Mouse (Mus musculus): Measurements from ENCODE around the gene Lifr. TPM values are rescaled to one million over a fixed set of nuclear protein-coding genes. Genes with fewer than 3 reads are reported as not detected.

The Lifr gene
- total and polyA plus RNA-seq, 2 experiments from 2014 or later = 14.9 to 24.0 TPM

GRCm38 (mm10) chr15:7051666-7052065 is 38.7 kb upstream of the Lifr start:
- Histone ChIP-seq H3K4me2 (ENCODE audit: low read depth, low read length) (no peak overlapping the region), H3K36me3 (replicated peaks; ENCODE audit: control insufficient read depth, insufficient read depth, low read length) (no peaks in the 10 kb centered on the region), H3K4me1 (ENCODE audit: control insufficient read depth, insufficient read depth) (peaks cover 17% of the 10 kb centered on the region; the same call in 1 of the 2 replicates), H3K27ac (ENCODE audit: low read depth) (no peak overlapping the region), H3K4me3 (ENCODE audit: low read depth, low read length) (no peak overlapping the region), H3K27me3 (ENCODE audit: control insufficient read depth, insufficient read depth, low read length) (no peaks in the 10 kb centered on the region), H3K9me3 (replicated peaks; ENCODE audit: control insufficient read depth, low read length) (no peaks in the 10 kb centered on the region), H3K9ac (replicated peaks; ENCODE audit: low read depth, low read length) (no peak overlapping the region)
- ATAC-seq (ENCODE audit: insufficient read depth, low read depth) (no peak), DNase-seq (ENCODE audit: low spot score) (no peak)
- 43% methylated on average over 2 of the region's 2 CpGs for WGBS
- no peak for TF ChIP-seq CTCF (IDR thresholded peaks at IDR 0.05; ENCODE audit: low read depth)
- TF ChIP-seq EP300 (IDR thresholded peaks at IDR 0.05; ENCODE audit: low read depth) = no peak

GRCm38 (mm10) chr15:7052117-7052516 is 38.3 kb upstream of the Lifr start:
- Histone ChIP-seq H3K4me1 (ENCODE audit: control insufficient read depth, insufficient read depth) (peaks cover 17% of the 10 kb centered on the region; the same call in 1 of the 2 replicates), H3K36me3 (replicated peaks; ENCODE audit: control insufficient read depth, insufficient read depth, low read length) (no peaks in the 10 kb centered on the region), H3K9me3 (replicated peaks; ENCODE audit: control insufficient read depth, low read length) (no peaks in the 10 kb centered on the region), H3K27me3 (ENCODE audit: control insufficient read depth, insufficient read depth, low read length) (no peaks in the 10 kb centered on the region), H3K9ac (replicated peaks; ENCODE audit: low read depth, low read length) (no peak overlapping the region), H3K4me3 (ENCODE audit: low read depth, low read length) (no peak overlapping the region), H3K4me2 (ENCODE audit: low read depth, low read length) (no peak overlapping the region), H3K27ac (ENCODE audit: low read depth) (no peak overlapping the region)
- DNase-seq (ENCODE audit: low spot score) (no peak), ATAC-seq (ENCODE audit: insufficient read depth, low read depth) (no peak)
- 74% methylated on average over 2 of the region's 2 CpGs for WGBS
- TF ChIP-seq EP300 (IDR thresholded peaks at IDR 0.05; ENCODE audit: low read depth) (no peak), CTCF (IDR thresholded peaks at IDR 0.05; ENCODE audit: low read depth) (no peak)

- no peak for TF ChIP-seq CTCF (IDR thresholded peaks at IDR 0.05; ENCODE audit: low read depth)
- no peak for TF ChIP-seq EP300 (IDR thresholded peaks at IDR 0.05; ENCODE audit: low read depth)
- 59% methylated on average over 3 of the region's 3 CpGs for WGBS
- DNase-seq (ENCODE audit: low spot score) = no peak
- Histone ChIP-seq H3K9ac (replicated peaks; ENCODE audit: low read depth, low read length) (no peak overlapping the region), H3K4me3 (ENCODE audit: low read depth, low read length) (no peak overlapping the region), H3K27ac (ENCODE audit: low read depth) (no peak overlapping the region), H3K4me2 (ENCODE audit: low read depth, low read length) (no peak overlapping the region), H3K9me3 (replicated peaks; ENCODE audit: control insufficient read depth, low read length) (no peaks in the 10 kb centered on the region), H3K36me3 (replicated peaks; ENCODE audit: control insufficient read depth, insufficient read depth, low read length) (no peaks in the 10 kb centered on the region), H3K4me1 (ENCODE audit: control insufficient read depth, insufficient read depth) (peaks cover 6% of the 10 kb centered on the region), H3K27me3 (ENCODE audit: control insufficient read depth, insufficient read depth, low read length) (no peaks in the 10 kb centered on the region)
- ATAC-seq (ENCODE audit: insufficient read depth, low read depth) = no peak
These were observed 33.6 kb upstream of the Lifr start for GRCm38 (mm10) chr15:7056851-7057250.

- Histone ChIP-seq H3K36me3 (replicated peaks; ENCODE audit: control insufficient read depth, insufficient read depth, low read length) (no peaks in the 10 kb centered on the region), H3K4me2 (ENCODE audit: low read depth, low read length) (no peak overlapping the region), H3K27ac (ENCODE audit: low read depth) (peak overlapping the region; percentile 46; the same call in 1 of the 2 replicates), H3K27me3 (ENCODE audit: control insufficient read depth, insufficient read depth, low read length) (no peaks in the 10 kb centered on the region), H3K9me3 (replicated peaks; ENCODE audit: control insufficient read depth, low read length) (no peaks in the 10 kb centered on the region), H3K9ac (replicated peaks; ENCODE audit: low read depth, low read length) (no peak overlapping the region), H3K4me3 (ENCODE audit: low read depth, low read length) (no peak overlapping the region), H3K4me1 (ENCODE audit: control insufficient read depth, insufficient read depth) (peaks cover 6% of the 10 kb centered on the region)
- 26% methylated on average over 2 of the region's 2 CpGs for WGBS
- DNase-seq (ENCODE audit: low spot score) (peak; percentile 46), ATAC-seq (ENCODE audit: insufficient read depth, low read depth) (no peak)
- TF ChIP-seq EP300 (IDR thresholded peaks at IDR 0.05; ENCODE audit: low read depth) (no peak), CTCF (IDR thresholded peaks at IDR 0.05; ENCODE audit: low read depth) (no peak)
These were observed 29.9 kb upstream of the Lifr start for GRCm38 (mm10) chr15:7060522-7060921.

GRCm38 (mm10) chr15:7061995-7062697 is 28.3 kb upstream of the Lifr start:
- DNase-seq (ENCODE audit: low spot score) (no peak), ATAC-seq (ENCODE audit: insufficient read depth, low read depth) (no peak)
- Histone ChIP-seq H3K4me3 (ENCODE audit: low read depth, low read length) (no peak overlapping the region), H3K9ac (replicated peaks; ENCODE audit: low read depth, low read length) (no peak overlapping the region), H3K36me3 (replicated peaks; ENCODE audit: control insufficient read depth, insufficient read depth, low read length) (no peaks in the 10 kb centered on the region), H3K4me1 (ENCODE audit: control insufficient read depth, insufficient read depth) (peaks cover 6% of the 10 kb centered on the region), H3K9me3 (replicated peaks; ENCODE audit: control insufficient read depth, low read length) (no peaks in the 10 kb centered on the region), H3K4me2 (ENCODE audit: low read depth, low read length) (no peak overlapping the region), H3K27me3 (ENCODE audit: control insufficient read depth, insufficient read depth, low read length) (no peaks in the 10 kb centered on the region), H3K27ac (ENCODE audit: low read depth) (no peak overlapping the region)
- no peak for TF ChIP-seq EP300 (IDR thresholded peaks at IDR 0.05; ENCODE audit: low read depth)
- TF ChIP-seq CTCF (IDR thresholded peaks at IDR 0.05; ENCODE audit: low read depth) = no peak
- 74% methylated on average over 4 of the region's 4 CpGs for WGBS

DNA sequence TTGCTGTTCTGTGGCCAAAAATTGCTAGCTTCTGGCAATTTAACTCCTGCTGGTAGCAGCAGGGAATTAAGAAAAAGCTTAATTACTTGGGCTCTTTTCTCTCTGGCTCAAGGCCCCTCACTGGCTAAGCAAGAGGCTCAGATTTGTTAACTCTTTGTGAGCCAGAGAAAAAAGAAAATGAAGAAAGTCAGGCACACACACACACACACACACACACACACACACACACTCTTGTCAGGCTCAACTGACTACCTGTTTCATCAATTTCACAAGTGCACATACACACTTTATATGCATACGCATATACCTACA is 27.8 kb upstream of the Lifr start:
- Histone ChIP-seq H3K27ac (ENCODE audit: low read depth) (no peak overlapping the region), H3K4me3 (ENCODE audit: low read depth, low read length) (no peak overlapping the region), H3K27me3 (ENCODE audit: control insufficient read depth, insufficient read depth, low read length) (no peaks in the 10 kb centered on the region), H3K9ac (replicated peaks; ENCODE audit: low read depth, low read length) (no peak overlapping the region), H3K4me1 (ENCODE audit: control insufficient read depth, insufficient read depth) (peaks cover 6% of the 10 kb centered on the region), H3K4me2 (ENCODE audit: low read depth, low read length) (no peak overlapping the region), H3K9me3 (replicated peaks; ENCODE audit: control insufficient read depth, low read length) (no peaks in the 10 kb centered on the region), H3K36me3 (replicated peaks; ENCODE audit: control insufficient read depth, insufficient read depth, low read length) (no peaks in the 10 kb centered on the region)
- TF ChIP-seq CTCF (IDR thresholded peaks at IDR 0.05; ENCODE audit: low read depth) (no peak), EP300 (IDR thresholded peaks at IDR 0.05; ENCODE audit: low read depth) (no peak)
- no peak for ATAC-seq (ENCODE audit: insufficient read depth, low read depth)
- WGBS = 97% methylated on average over 1 of the region's 1 CpGs
- no peak for DNase-seq (ENCODE audit: low spot score)
